Mouse (Mus musculus): ENCODE results near the gene Zfp449.

DNA sequence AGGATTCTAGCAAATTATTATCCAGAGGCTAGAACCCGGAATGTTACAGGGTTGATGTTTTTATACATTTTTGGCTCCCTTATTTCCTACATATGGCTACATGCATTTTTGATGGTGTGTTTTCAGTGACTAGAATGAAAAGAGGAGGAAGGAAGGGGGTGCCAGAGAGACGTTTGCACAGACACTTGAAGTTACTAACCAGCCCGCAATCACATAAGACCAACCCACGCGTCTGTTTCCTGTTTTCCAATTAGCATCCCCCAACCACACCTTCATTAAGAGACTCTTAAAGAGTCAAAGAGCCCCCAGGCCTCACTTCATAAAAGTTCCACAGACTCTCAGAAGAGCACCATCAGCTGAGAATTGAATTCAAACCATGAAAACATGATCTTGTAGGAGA lies 59.9 kb downstream of the Zfp449 start:
- no peak for TF ChIP-seq CTCF (IDR thresholded peaks at IDR 0.05; ENCODE audit: borderline replicate concordance, extremely low read depth, insufficient read depth, insufficient read length)
- TF ChIP-seq POLR2A (IDR thresholded peaks at IDR 0.05; ENCODE audit: borderline replicate concordance, extremely low read depth, insufficient read depth, insufficient read length, poor library complexity, severe bottlenecking): no peak
